Mouse (Mus musculus) heart, adult 8-10 months (tissue): Measurements from ENCODE around the gene Gm17359. TPM values are rescaled to one million over a fixed set of nuclear protein-coding genes. Genes with fewer than 3 reads are reported as not detected.
A peak's percentile ranks its signal among the peaks of the same experiment; 100 is the strongest.

Experiments
- DNase-seq: peaks from one replicate; pipeline ENCODE4 v3.0.0; 2022; ENCODE audit warnings: low spot score
- total RNA-seq, 4 experiments: library from RNA; stranded (reverse); gene quantifications; 2 replicates each; pipeline ENCODE4 v1.2.4; 2022

Gene Gm17359
- not detected for total RNA-seq

- no peak for DNase-seq
Observed at GRCm38 (mm10) chr3:79336044-79336766, at the start of gene Gm17359. Gene Gm17359 (plus strand): TSS chr3:79336661.

DNA sequence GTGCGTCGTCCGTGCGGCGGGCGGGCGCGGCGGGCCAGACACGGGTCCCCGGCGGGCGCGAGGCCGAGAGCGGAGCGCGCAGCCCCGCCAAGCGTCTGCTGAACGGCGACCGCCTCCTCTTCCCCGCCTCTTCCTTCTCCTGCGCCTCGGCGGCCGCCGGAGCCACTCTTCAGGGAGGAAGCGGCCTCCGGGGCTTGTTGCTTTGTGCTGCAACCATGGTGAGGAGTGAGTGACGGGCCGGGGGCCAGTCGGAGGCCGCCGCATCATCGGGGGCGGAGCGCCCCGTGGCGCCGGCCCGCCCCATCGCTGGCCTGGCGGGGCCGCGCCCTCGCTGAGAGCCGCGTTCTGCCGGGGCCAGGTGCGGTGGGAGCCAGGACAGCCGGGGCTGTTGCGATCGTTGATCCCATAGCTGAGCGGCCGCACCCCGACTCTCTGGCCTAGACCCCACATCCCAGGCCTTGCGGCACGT is 49.3 kb upstream of the Gm17359 start:
- DNase-seq, result peak; percentile 95

DNA sequence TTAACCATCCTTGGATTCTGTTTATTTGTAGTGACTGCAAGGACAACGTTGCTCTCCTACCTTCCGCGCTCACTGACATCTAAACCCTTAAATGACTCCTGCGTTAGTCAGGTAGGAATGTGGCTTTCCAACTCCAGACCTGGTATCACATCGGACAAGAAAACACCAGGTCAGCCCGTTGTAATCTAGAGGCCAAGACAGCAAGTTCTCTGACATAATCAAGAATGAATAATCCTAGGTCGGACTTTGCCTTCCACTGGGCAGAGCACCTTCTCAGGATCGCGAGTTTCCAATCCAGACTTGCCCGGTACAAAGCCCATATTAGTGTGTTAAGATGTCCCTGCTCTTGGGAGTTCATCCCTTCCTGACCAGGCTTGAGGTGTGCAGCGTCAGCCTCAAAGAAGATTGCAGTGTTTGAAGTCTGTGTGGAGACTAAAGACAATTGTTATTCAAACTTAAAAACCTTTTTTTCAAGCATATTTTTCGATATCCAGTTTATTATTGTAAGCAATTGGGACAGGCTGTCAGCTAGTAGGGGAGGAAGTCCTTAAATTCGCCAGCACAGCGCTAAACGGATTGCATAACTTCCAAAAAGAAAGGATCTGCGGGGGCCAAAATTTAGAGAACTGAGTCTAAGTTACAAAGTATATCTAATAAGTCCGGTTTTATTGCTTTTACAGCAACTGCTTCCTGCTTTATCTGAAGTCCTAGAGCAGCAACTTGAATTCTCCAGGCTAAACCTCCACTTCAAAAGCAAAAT is 48.6 kb upstream of the Gm17359 start:
- DNase-seq, result peak; percentile 55

DNA sequence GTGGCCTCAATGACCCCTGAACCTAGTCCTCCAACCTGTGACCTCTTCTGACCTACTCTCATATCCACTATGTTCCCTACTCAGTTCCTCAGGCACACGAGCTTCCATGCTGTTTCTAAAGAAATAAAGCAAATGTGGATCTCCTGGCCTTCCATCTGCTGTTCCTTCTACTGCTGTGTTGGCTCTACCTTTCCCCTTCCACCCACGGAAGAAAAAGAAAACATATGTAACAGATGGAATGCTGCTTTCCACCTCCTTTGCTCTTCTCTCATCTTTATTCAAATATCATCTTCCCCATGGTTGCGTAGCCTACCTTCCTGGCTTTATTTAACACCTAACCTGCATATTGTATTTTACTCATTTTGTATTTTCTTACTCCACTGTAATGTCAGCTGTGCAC is 47.4 kb upstream of the Gm17359 start:
- DNase-seq, result no peak

- DNase-seq, result no peak
Observed at GRCm38 (mm10) chr3:79293023-79293422, 43.4 kb upstream of the Gm17359 start.

DNA sequence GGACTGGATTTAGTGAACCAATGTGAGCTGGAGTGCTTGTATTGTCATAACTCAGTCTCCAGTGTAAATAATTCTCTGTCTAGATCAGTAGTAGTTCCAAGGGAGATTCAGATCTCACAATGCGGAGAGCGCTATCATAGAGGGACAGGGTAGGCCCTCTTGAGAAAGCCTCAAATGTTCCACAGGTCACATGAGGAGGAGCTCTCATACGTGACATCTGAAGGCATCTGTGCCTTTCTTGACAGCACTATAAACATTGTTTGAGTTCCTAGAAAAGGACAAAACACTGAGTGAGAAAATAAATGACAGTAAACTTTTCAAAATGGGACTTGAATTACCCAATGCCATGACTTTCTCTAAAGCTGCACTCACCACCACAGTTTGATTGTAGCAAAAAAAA is 41.8 kb upstream of the Gm17359 start:
- no peak for DNase-seq

GRCm38 (mm10) chr3:79296049-79296448 is 40.4 kb upstream of the Gm17359 start:
- no peak for DNase-seq

DNA sequence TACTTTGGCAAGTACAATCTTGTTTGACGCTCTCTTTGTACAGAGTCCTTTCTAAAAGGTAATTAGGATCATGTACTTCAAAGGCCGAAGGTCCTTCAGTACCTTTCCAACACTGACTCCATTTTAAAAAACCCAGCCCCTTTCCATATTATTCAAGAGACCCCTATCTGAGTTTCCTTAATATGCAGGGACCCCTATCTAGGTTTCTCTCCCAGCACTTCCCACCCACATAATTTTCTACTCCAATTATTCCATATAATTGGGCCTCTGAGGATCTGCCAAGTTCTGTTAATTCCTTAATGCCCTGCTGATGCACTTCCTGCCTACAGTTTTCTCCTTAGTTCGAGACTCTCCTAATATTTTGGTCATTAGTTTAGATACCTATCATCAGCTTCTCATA is 39.9 kb upstream of the Gm17359 start:
- no peak for DNase-seq

DNA sequence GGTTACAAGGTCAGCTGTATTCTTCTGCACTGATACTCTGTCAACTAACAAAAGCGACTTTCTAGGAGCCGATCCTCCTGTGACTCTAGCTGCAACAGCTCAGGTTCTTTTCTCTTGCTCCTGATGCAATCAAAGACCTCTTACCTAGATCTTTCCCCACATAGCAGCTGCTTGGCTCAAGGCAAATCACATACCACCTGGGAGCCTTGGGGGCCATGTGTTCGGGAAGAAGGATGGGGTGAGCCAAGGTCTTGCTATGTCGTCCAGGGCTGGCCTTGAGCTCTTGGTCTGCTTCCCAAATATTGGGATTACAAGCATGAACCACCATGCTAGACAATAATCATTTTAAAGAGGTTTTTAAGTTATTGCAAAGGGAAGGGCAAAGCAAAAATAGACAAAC is 39.2 kb upstream of the Gm17359 start:
- DNase-seq, result no peak

- no peak for DNase-seq
Observed at GRCm38 (mm10) chr3:79299401-79299800, 37.1 kb upstream of the Gm17359 start.

- no peak for DNase-seq
Observed at GRCm38 (mm10) chr3:79308605-79309004, 27.9 kb upstream of the Gm17359 start.

GRCm38 (mm10) chr3:79310184-79310583 is 26.3 kb upstream of the Gm17359 start:
- DNase-seq, result no peak

- no peak for DNase-seq
Observed at GRCm38 (mm10) chr3:79311895-79312294, 24.6 kb upstream of the Gm17359 start.

DNA sequence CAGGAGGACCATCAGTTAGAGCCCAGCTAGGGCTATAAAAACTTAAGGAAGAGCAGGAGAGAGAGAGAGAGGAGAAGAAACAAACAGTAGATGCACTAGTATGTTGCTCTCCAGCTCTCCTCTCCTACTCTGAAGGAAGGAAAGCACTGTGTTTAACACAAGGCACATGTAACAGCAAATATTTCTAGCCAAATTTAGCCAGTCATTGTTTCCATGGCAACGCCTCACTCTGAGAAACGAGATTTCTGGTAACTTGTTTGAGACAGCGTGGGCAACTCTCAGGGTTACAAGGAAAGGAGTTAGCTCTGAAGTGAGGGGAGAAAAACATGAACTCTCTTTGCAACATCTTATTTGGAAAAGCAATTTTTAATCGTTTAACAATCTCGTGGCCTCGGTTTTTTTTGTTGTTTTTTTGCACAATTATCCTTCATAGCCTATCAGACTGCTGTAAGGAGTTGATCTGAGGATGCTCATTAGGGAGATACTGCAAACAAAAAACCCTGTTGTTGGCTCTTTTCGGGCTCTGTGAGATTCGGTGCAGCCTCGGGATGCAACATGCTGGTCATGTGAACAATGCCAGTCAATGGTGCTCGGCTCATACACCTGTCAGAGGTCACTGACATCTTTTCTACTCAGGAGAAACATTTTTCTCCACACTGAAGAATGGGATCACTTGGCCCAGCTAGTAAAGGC is 22.3 kb upstream of the Gm17359 start:
- DNase-seq, result no peak

DNA sequence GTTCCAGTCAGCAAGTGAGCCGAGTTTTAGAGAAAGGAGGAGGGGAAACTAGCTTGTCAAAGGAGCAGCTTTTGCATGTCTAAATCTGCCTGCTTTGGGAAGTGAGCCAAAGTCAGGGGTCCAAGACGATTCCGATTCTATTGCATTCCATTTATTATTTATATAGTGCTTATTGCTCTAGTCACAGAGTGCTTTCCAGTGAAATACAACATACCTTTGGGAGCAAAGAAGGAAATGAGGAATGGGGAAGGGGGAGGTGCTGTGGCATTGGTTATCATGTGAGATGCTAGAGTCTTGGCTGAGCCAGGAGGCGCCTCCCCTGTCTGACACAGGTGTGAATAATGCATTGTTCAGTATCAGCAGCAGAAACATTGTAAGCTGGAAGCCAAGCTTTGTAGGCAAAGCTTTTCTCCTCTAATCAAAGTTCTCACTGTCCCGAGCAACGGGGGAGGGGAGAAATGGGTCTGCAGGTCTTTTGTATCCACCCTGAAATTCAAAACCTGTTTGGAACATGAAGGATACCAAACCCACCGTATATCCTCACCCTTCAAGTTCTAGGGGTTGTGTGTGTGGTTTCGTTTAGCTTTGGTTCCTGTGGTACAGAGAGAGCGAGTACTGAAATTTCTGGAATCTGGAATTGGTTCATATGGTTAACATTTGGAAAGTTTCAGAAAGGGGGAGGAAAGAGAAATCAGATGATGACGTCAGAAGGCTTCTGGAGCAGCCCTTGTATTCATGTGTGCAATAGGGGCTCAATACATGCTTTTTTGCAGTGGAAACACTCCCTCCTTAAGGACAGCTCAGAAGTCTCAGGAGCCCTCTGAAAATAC is 11.5 kb upstream of the Gm17359 start:
- no peak for DNase-seq

DNA sequence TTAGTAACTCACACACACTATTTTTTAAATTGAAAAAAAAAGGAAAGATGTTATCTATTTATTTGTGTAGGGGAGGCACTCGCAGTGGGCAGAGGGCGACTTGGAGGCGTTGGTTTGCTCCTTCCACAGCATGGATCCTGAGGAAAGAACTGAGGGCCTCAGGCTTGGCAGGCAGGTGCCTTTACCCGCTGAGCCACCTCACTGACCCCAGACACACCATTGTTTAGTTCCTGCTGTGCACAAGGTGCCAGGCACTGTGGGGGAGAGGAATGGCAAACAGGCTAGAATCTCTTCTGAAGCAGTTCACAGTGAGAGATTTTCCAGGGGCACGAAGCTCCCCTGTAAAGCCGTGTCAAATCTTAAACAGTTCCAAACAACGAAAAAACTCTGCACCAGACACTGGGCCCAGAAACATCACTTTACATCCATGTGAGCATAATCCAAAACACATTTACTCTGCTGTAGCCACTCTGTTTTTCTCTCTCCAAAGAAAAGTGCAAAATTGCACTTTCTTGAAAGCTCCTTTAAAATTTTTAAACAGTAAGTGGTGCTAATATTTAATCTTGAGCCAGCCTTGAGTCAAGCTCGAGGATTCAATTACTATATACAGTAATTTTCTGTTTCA is 6.7 kb upstream of the Gm17359 start:
- DNase-seq, result no peak

DNA sequence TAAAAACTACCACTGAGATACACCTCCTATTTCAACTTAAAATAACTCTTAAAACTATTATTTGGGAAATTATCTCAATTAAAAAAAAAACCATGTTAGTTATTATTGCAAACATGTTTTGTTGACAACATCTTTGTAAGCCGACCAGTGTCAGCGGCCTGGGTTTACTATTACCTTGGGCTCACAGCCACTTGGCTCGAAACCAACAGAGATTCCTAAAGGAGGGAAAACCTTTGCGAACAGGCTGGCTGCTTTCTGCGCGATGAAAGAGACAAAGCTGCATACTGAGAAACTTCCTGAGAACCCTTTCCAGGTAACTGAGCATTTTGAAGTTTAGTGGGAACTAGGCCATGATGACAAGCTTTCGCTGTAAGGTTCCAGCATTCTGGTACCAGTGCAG is 3.4 kb upstream of the Gm17359 start:
- no peak for DNase-seq

GRCm38 (mm10) chr3:79333643-79334200 is 2.7 kb upstream of the Gm17359 start:
- no peak for DNase-seq

GRCm38 (mm10) chr3:79340737-79341136 is 4.3 kb downstream of the Gm17359 start:
- no peak for DNase-seq

DNA sequence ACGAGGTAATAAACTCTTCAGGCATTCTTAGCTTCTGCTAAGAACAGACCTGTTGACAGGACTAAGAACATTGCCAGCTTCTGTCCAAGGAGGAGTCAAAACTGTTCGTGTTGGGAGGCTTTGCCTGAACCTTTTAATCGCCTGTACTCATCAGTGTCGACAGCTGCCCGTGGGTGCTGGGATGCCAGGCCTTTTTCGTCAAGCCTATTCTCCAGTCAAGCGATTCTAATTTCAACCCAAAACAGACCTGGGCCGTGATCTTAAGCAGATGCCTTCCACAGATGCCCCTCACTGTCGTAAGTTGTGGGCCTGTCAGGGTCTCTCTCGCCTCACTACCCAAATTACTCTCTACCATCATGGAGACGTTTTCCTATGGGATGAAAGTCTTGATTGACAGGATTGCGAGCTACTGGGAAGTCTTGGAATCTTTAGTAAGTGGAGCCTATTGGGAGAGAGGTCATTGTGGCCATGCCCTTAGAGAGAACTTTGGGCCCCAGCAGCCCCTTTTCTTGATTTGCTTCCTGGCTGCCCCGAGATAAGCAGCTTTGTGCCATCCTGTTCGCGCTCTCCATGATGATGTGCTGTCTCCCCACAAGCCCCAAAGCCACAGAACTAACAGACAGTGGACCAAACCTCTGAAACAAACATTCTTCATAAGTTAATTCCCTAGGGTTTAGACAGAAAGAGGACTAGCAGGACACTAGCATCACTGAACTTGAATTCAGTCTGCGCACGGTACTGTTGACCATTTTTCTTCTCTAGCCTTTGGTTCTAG is 6.7 kb downstream of the Gm17359 start:
- DNase-seq, result no peak
